Mouse (Mus musculus) erythroblast, embryonic 14.5 days (primary cell): ENCODE results near the gene Pgc.

Experiments used
- GATA1 ChIP-seq: IDR thresholded peaks from 2 replicates; pipeline ENCODE4 v1.6.1; 2012; ENCODE audit warnings: low read length, inconsistent platforms, mixed read lengths
- TAL1 ChIP-seq: IDR thresholded peaks from 3 replicates; pipeline ENCODE4 v1.6.1; 2012; ENCODE audit warnings: low read length, inconsistent platforms, mixed read lengths

DNA sequence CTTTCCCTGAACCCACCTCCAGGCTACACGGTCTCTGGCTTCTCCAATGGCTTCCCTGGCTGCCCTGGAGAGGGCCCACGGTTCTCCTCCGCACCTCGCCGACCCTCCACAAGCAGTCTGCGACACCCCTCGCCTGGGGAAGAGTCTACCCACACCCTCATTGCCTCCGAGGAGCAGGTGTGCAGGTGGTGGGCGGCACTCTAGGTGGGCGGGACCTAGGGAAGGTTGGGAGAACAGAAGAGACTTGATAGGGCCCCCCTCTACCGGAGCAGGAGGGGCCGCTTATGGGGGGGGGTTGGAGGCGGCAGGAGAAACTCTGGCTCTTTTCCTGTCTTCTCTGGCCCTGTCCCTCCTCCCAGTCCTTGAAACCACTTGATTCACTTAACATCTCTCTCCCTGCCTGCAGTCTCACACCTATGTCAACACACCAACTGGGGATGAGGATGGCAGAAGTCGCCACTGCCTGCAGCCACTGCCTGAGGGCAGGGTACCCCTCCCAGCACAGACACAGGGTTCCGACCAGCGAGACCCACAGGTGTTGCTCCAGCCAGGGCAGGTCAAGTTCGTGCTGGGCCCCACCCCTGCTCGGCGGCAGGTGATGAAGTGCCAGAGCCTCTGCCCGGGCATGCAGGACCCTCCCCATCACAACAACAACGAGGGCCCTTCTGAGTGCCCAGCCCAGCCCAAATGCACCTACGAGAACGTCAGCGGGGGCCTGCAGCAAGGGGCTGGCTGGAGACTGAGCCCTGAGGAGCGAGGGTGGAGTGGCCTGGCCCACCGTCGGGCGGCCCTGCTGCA is 23.9 kb upstream of the Pgc start:
- TF ChIP-seq GATA1 (no peak), TAL1 (no peak)
